Mouse (Mus musculus) lung, adult 2 months (tissue): Measurements from ENCODE around the gene Axin1. TPM values are rescaled to one million over a fixed set of nuclear protein-coding genes. Genes with fewer than 3 reads are reported as not detected.
A peak's percentile ranks its signal among the peaks of the same experiment; 100 is the strongest.

Experiments used
- DNase-seq: peaks from one replicate; pipeline ENCODE4 v3.0.0; 2022
- H3K4me1 ChIP-seq: fragments of 200-500 bp; 2 replicates; pipeline ENCODE4 v1.6.1; 2011; ENCODE audit warnings: low read length; ENCODE audit not compliant: control insufficient read depth, insufficient read depth
- H3K4me3 ChIP-seq: fragments of 200-500 bp; replicated peaks from 2 replicates; pipeline ENCODE3; 2011; ENCODE audit warnings: low read depth, mild to moderate bottlenecking, control low read depth, low read length; ENCODE audit errors: extremely low read depth
- CTCF ChIP-seq: fragments of 200-500 bp; IDR thresholded peaks from 2 replicates; pipeline ENCODE4 v1.5.1; 2011; ENCODE audit warnings: mild to moderate bottlenecking, low read length, control low read depth; ENCODE audit not compliant: insufficient read depth
- POLR2A ChIP-seq: fragments of 200-500 bp; IDR thresholded peaks from 2 replicates; pipeline ENCODE4 v1.6.1; 2011; ENCODE audit warnings: low read depth, mild to moderate bottlenecking, control low read depth, low read length, borderline replicate concordance; ENCODE audit errors: extremely low read depth
- WGBS: fragments of 180-500 bp; shearing (Covaris S2); methylation state at CpG from one replicate; pipeline ENCODE4 v1.1.7; 2018; 5-methylcytosine and 5-hydroxymethylcytosine counted together
- polyA plus RNA-seq: library from polyadenylated mRNA; depleted of rRNA; stranded (reverse); fragments of >200 nt; gene quantifications from 2 replicates; pipeline ENCODE4 v1.2.3, GENCODE M21; 2012

Axin1 gene
- polyA plus RNA-seq, 1 experiment = 17.5 TPM

- TF ChIP-seq POLR2A (peak; percentile 14; the same call in 1 of the 2 replicates), CTCF (peak; percentile 88)
- H3K4me1 ChIP-seq = peaks cover 11% of the 10 kb centered on the region
- WGBS = 38% methylated on average over 33 of the region's 33 CpGs
- DNase-seq = peak; percentile 42
- no peak overlapping the region for H3K4me3 ChIP-seq
These were observed 18.4 kb upstream of the Axin1 start for GRCm38 (mm10) chr17:26119766-26120710.

GRCm38 (mm10) chr17:26122431-26123140, 15.9 kb upstream of the Axin1 start:
- peaks cover 11% of the 10 kb centered on the region for H3K4me1 ChIP-seq
- 54% methylated on average over 5 of the region's 5 CpGs for WGBS
- TF ChIP-seq CTCF = no peak
- no peak for TF ChIP-seq POLR2A
- no peak overlapping the region for H3K4me3 ChIP-seq
- DNase-seq = no peak

- peak; percentile 84 for DNase-seq
- peaks cover 11% of the 10 kb centered on the region for H3K4me1 ChIP-seq
- WGBS = under 1% methylated on average over 32 of the region's 32 CpGs
- TF ChIP-seq POLR2A = peak; percentile 100
- TF ChIP-seq CTCF = no peak
- H3K4me3 ChIP-seq = peak within 1 kb of the TSS; percentile 83
These were observed 15.2 kb upstream of the Axin1 start, which contains the start of gene Mrpl28 for GRCm38 (mm10) chr17:26123267-26123684. Gene Mrpl28, plus strand, starts transcription at chr17:26123500.

GRCm38 (mm10) chr17:26124560-26124959, 13.9 kb upstream of the Axin1 start:
- WGBS = 80% methylated on average over 7 of the region's 7 CpGs
- Histone ChIP-seq H3K4me3 (no peak overlapping the region), H3K4me1 (peaks cover 11% of the 10 kb centered on the region)
- DNase-seq = no peak
- TF ChIP-seq CTCF (no peak), POLR2A (no peak)

- DNase-seq = no peak
- TF ChIP-seq CTCF (no peak), POLR2A (no peak)
- Histone ChIP-seq H3K4me1 (peaks cover 9% of the 10 kb centered on the region), H3K4me3 (no peak overlapping the region)
- WGBS = 90% methylated on average over 10 of the region's 10 CpGs
These were observed 13.3 kb upstream of the Axin1 start for GRCm38 (mm10) chr17:26125226-26125625.

- TF ChIP-seq POLR2A (no peak), CTCF (no peak)
- DNase-seq = no peak
- no peak overlapping the region for H3K4me3 ChIP-seq
- no peaks in the 10 kb centered on the region for H3K4me1 ChIP-seq
- 90% methylated on average over 18 of the region's 18 CpGs for WGBS
These were observed 7.3 kb upstream of the Axin1 start for GRCm38 (mm10) chr17:26131062-26131732.

GRCm38 (mm10) chr17:26131856-26132853, 6.3 kb upstream of the Axin1 start:
- TF ChIP-seq POLR2A (no peak), CTCF (no peak)
- Histone ChIP-seq H3K4me1 (no peaks in the 10 kb centered on the region), H3K4me3 (no peak overlapping the region)
- no peak for DNase-seq
- WGBS = 89% methylated on average over 18 of the region's 18 CpGs

GRCm38 (mm10) chr17:26137106-26137750, 1.3 kb upstream of the Axin1 start:
- WGBS = 71% methylated on average over 11 of the region's 11 CpGs

More at GRCm38 (mm10) chr17:26137106-26137750, 1.3 kb upstream of the Axin1 start:
- TF ChIP-seq CTCF (no peak), POLR2A (no peak)
- Histone ChIP-seq H3K4me1 (peaks cover 6% of the 10 kb centered on the region), H3K4me3 (no peak overlapping the region)
- DNase-seq = no peak
